Mouse (Mus musculus) kidney, postnatal 4 days (tissue): Measurements from ENCODE around the gene Pja2.
"Not testable (repeated sequence)": the region's sequence is repeated elsewhere in the genome, so short reads cannot be mapped to it uniquely, and the experiment has no call there.

ENCODE experiments used
- DNase-seq, 2 experiments: peaks; one replicate each; pipeline ENCODE4 v3.0.0; 2021; ENCODE audit warnings: mixed read lengths in 2 of 2

Gene Pja2

GRCm38 (mm10) chr17:64277649-64278212, 54.0 kb downstream of the Pja2 start:
- no peak for DNase-seq

GRCm38 (mm10) chr17:64276666-64277065, 55.0 kb downstream of the Pja2 start:
- DNase-seq: no peak

GRCm38 (mm10) chr17:64275188-64275587, 56.5 kb downstream of the Pja2 start:
- no peak for DNase-seq

- no peak for DNase-seq
These were observed 57.2 kb downstream of the Pja2 start for GRCm38 (mm10) chr17:64274341-64275105.

GRCm38 (mm10) chr17:64260571-64260970, 71.1 kb downstream of the Pja2 start:
- no peak for DNase-seq

- no peak for DNase-seq
These were observed 83.5 kb downstream of the Pja2 start for GRCm38 (mm10) chr17:64248246-64248645.

- DNase-seq: peak in 1 of 2 experiments; percentile 39
These were observed 88.8 kb downstream of the Pja2 start for GRCm38 (mm10) chr17:64242898-64243297.

GRCm38 (mm10) chr17:64242310-64242859, 89.3 kb downstream of the Pja2 start:
- DNase-seq: peak in 1 of 2 experiments; percentile 5

- peak; percentile 13 to 19 for DNase-seq
These were observed 90.0 kb downstream of the Pja2 start for GRCm38 (mm10) chr17:64241544-64242292.

GRCm38 (mm10) chr17:64232134-64232533, 99.6 kb downstream of the Pja2 start:
- DNase-seq: no peak

GRCm38 (mm10) chr17:64231637-64232036, 100.1 kb downstream of the Pja2 start:
- DNase-seq: not testable (repeated sequence)

- DNase-seq: no peak
These were observed 100.5 kb downstream of the Pja2 start for GRCm38 (mm10) chr17:64231172-64231571.
